Mouse (Mus musculus) heart, postnatal 36 days (tissue): ENCODE data around the gene Nit2. TPM values are rescaled to one million over a fixed set of nuclear protein-coding genes. Genes with fewer than 3 reads are reported as not detected.

Experiments
- DNase-seq, 2 experiments: peaks; one replicate each; pipeline ENCODE4 v3.0.0; 2021 to 2022
- intact Hi-C: fragments of 180-260 bp; cut with DNase I; formaldehyde crosslinking; loops from one replicate; pipeline ENCODE4 v1.15.1; 2025
- total RNA-seq, 2 experiments: library from RNA; stranded (reverse); gene quantifications; 2 replicates each; pipeline ENCODE4 v1.2.3; 2021

Nit2 gene
- total RNA-seq, 2 experiments from 2014 or later: 34.8 to 35.3 TPM

- DNase-seq: no peak
- intact Hi-C loops: loop anchor here (2.0 to 5.0 kb wide), 4 partner anchors 45 to 449 kb away; partner anchors contain the start of genes Tfg and Tomm70a
These were observed 1.1 kb downstream of the Nit2 start for GRCm38 (mm10) chr16:57166086-57166485.

- DNase-seq: no peak
- intact Hi-C loops: loop anchor here (5.0 kb wide), 3 partner anchors 393 to 448 kb away; partner anchors contain the start of gene Tfg
These were observed 2.0 kb downstream of the Nit2 start for GRCm38 (mm10) chr16:57165157-57165556.

- intact Hi-C loops: no loop called here
- no peak for DNase-seq
These were observed 3.4 kb downstream of the Nit2 start for GRCm38 (mm10) chr16:57163694-57164093.

GRCm38 (mm10) chr16:57162841-57163240, 4.3 kb downstream of the Nit2 start:
- no peak for DNase-seq
- intact Hi-C loops: no loop called here

GRCm38 (mm10) chr16:57159835-57160234, 7.3 kb downstream of the Nit2 start:
- intact Hi-C loops: no loop called here
- DNase-seq: no peak

GRCm38 (mm10) chr16:57157728-57158127, 9.4 kb downstream of the Nit2 start:
- no peak for DNase-seq
- intact Hi-C loops: no loop called here

- DNase-seq: no peak
- intact Hi-C loops: no loop called here
These were observed 10.1 kb downstream of the Nit2 start for GRCm38 (mm10) chr16:57157076-57157475.

GRCm38 (mm10) chr16:57155899-57156298, 11.2 kb downstream of the Nit2 start:
- intact Hi-C loops: no loop called here

GRCm38 (mm10) chr16:57151437-57151836, 15.7 kb downstream of the Nit2 start:
- DNase-seq: no peak
- intact Hi-C loops: no loop called here

More at GRCm38 (mm10) chr16:57155899-57156298, 11.2 kb downstream of the Nit2 start:
- no peak for DNase-seq

- no peak for DNase-seq
- intact Hi-C loops: no loop called here
These were observed 22.4 kb downstream of the Nit2 start for GRCm38 (mm10) chr16:57144741-57145140.

GRCm38 (mm10) chr16:57133611-57134010, 33.5 kb downstream of the Nit2 start:
- intact Hi-C loops: no loop called here
- no peak for DNase-seq

- DNase-seq: no peak
- intact Hi-C loops: no loop called here
These were observed 34.8 kb downstream of the Nit2 start for GRCm38 (mm10) chr16:57132326-57132725.

- no peak for DNase-seq
- intact Hi-C loops: no loop called here
These were observed 35.6 kb downstream of the Nit2 start for GRCm38 (mm10) chr16:57131544-57131943.

GRCm38 (mm10) chr16:57130752-57131400, 36.3 kb downstream of the Nit2 start:
- peak in 1 of 2 experiments; percentile 1 for DNase-seq

GRCm38 (mm10) chr16:57127825-57128224, 39.3 kb downstream of the Nit2 start:
- intact Hi-C loops: no loop called here

More at GRCm38 (mm10) chr16:57130752-57131400, 36.3 kb downstream of the Nit2 start:
- intact Hi-C loops: no loop called here

GRCm38 (mm10) chr16:57126268-57126667, 40.9 kb downstream of the Nit2 start:
- DNase-seq: no peak
- intact Hi-C loops: no loop called here

More at GRCm38 (mm10) chr16:57127825-57128224, 39.3 kb downstream of the Nit2 start:
- no peak for DNase-seq

- intact Hi-C loops: loop anchor here (5.0 kb wide), 1 partner anchor 406 kb away; the partner anchor contains the start of gene Tfg
These were observed 44.3 kb downstream of the Nit2 start for GRCm38 (mm10) chr16:57122682-57123445.

GRCm38 (mm10) chr16:57121816-57122415, 45.2 kb downstream of the Nit2 start:
- intact Hi-C loops: loop anchor here (2.0 to 5.0 kb wide), 2 partner anchors 45 to 405 kb away; partner anchors contain the start of genes Nit2 and Tfg
- DNase-seq: no peak

More at GRCm38 (mm10) chr16:57122682-57123445, 44.3 kb downstream of the Nit2 start:
- no peak for DNase-seq

GRCm38 (mm10) chr16:57120913-57121815, 46.0 kb downstream of the Nit2 start, which contains the start of gene Tomm70a:
Gene Tomm70a, plus strand, starts transcription at chr16:57121703.
- peak; percentile 90 to 96 for DNase-seq
- intact Hi-C loops: loop anchor here (2.0 to 5.0 kb wide), 2 partner anchors 46 to 404 kb away; partner anchors contain the start of genes Nit2 and Tfg

GRCm38 (mm10) chr16:57117562-57117961, 49.6 kb downstream of the Nit2 start:
- DNase-seq: no peak
- intact Hi-C loops: no loop called here
